Mouse (Mus musculus) MEL (cell line): ENCODE measurements around the gene Ccdc40.
"Not testable (repeated sequence)": the region's sequence is repeated elsewhere in the genome, so short reads cannot be mapped to it uniquely, and the experiment has no call there.

Source experiments
- MYC ChIP-seq: IDR thresholded peaks from 2 replicates; pipeline ENCODE4 v1.6.1; 2011; ENCODE audit warnings: low read depth, mild to moderate bottlenecking, low read length, improper control_type of control experiment, moderate library complexity
- SIN3A ChIP-seq: IDR thresholded peaks from 2 replicates; pipeline ENCODE4 v1.6.1; 2012; ENCODE audit warnings: low read length, improper control_type of control experiment, inconsistent platforms
- ZNF384 ChIP-seq: IDR thresholded peaks from 2 replicates; pipeline ENCODE4 v1.6.1; 2012; ENCODE audit warnings: low read depth, mild to moderate bottlenecking, inconsistent platforms, low read length, improper control_type of control experiment

DNA sequence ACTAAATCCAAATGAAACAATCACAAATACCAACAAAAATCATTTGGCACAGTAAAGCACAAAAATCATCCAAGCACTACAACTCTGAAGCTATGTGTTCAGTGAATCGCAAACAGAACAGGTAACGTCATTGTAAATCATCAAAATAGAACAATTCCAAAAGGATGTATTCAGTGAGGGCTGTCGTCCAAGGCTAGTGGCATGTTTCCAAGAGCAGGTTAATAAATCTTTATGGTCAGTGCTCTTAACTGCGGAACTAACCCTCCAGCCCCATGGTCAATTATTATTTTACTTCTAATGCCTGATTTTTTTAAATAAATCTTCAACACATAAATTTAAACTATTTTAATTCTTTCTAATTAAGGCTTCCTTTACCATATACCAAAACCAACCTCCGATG is 28.2 kb downstream of the Ccdc40 start:
- not testable (repeated sequence) for TF ChIP-seq ZNF384, SIN3A, MYC
